Mouse (Mus musculus): ENCODE results near the gene Parp16.

GRCm38 (mm10) chr9:65201381-65202164 lies 6.4 kb downstream of the Parp16 start:
- TF ChIP-seq POLR2A (IDR thresholded peaks at IDR 0.05; ENCODE audit: borderline replicate concordance, low read depth, low read length) = 0 out of 2 replicates have a peak, but pooled peaks have one; percentile 31
- no peak for TF ChIP-seq CTCF (IDR thresholded peaks at IDR 0.05; ENCODE audit: low read depth, low read length)
